ENCODE assay signal across 36 mouse cellular contexts in genomic region chrX:105546234-105546633, GRCm38 (mm10). TPM values are rescaled to one million over a fixed set of nuclear protein-coding genes. Genes with fewer than 3 reads are reported as not detected.
DNase-seq lines count a peak whose midpoint lies in the region; ATAC-seq and TF ChIP-seq lines count a peak whose summit lies in the region.
"Had no signal": no experiment of that assay in that cellular context is flagged by ENCODE, and none has a peak within 500 bp of the region (broad histone marks: within the 10 kb centered on the region; RNA-seq: fewer than 3 reads in every experiment).

No protein-coding gene starts in this region.

- no peaks in the 10 kb centered on the region for H3K9me3 ChIP-seq in neural tube, embryonic 11.5 days (ENCODE audit: control insufficient read depth, low read length)
- H3K9me3 ChIP-seq in neural tube, embryonic 15.5 days (replicated peaks), result no peaks in the 10 kb centered on the region
- H3K9me3 ChIP-seq: embryonic facial prominence, embryonic 12.5 days; embryonic facial prominence, embryonic 15.5 days; heart, embryonic 10.5 days; heart, embryonic 13.5 days had no signal

- H3K36me3 ChIP-seq in neural tube, embryonic 11.5 days (ENCODE audit: control insufficient read depth, insufficient read depth, low read length), result no peaks in the 10 kb centered on the region
- H3K36me3 ChIP-seq in neural tube, embryonic 15.5 days, result no peaks in the 10 kb centered on the region
- H3K36me3 ChIP-seq in thymus, adult 2 months (ENCODE audit: control insufficient read depth, insufficient read depth, low read length), result no peaks in the 10 kb centered on the region
- H3K36me3 ChIP-seq: embryonic facial prominence, embryonic 12.5 days; embryonic facial prominence, embryonic 15.5 days; heart, embryonic 10.5 days; heart, embryonic 13.5 days had no signal

- H3K4me1 ChIP-seq in neural tube, embryonic 11.5 days (ENCODE audit: control insufficient read depth, insufficient read depth, low read length), result no peaks in the 10 kb centered on the region
- H3K4me1 ChIP-seq in neural tube, embryonic 15.5 days, result no peaks in the 10 kb centered on the region
- H3K4me1 ChIP-seq in thymus, adult 2 months (replicated peaks; ENCODE audit: control insufficient read depth, insufficient read depth, low read length), result no peaks in the 10 kb centered on the region
- H3K4me1 ChIP-seq: embryonic facial prominence, embryonic 12.5 days; embryonic facial prominence, embryonic 15.5 days; heart, embryonic 10.5 days; heart, embryonic 13.5 days had no signal

- H3K27me3 ChIP-seq in neural tube, embryonic 11.5 days (ENCODE audit: control insufficient read depth, insufficient read depth, low read length), result no peaks in the 10 kb centered on the region
- no peaks in the 10 kb centered on the region for H3K27me3 ChIP-seq in neural tube, embryonic 15.5 days (replicated peaks)
- H3K27me3 ChIP-seq in Patski, result peaks cover under 1% of the 10 kb centered on the region
- no peaks in the 10 kb centered on the region for H3K27me3 ChIP-seq in thymus, adult 2 months (ENCODE audit: control insufficient read depth, insufficient read depth, low read length)
- H3K27me3 ChIP-seq: embryonic facial prominence, embryonic 12.5 days; embryonic facial prominence, embryonic 15.5 days; heart, embryonic 13.5 days had no signal

- CTCF ChIA-PET in Patski (lab: Charles Lee), result no interaction called here

- H3K4me3 ChIP-seq in neural tube, embryonic 11.5 days (ENCODE audit: low read depth, low read length), result no peak overlapping the region
- H3K4me3 ChIP-seq in neural tube, embryonic 15.5 days (replicated peaks), result no peak overlapping the region
- H3K4me3 ChIP-seq in thymus, adult 2 months (ENCODE audit: control insufficient read depth, insufficient read depth, low read length), result no peak overlapping the region
- H3K4me3 ChIP-seq: embryonic facial prominence, embryonic 12.5 days; embryonic facial prominence, embryonic 15.5 days; heart, embryonic 10.5 days; heart, embryonic 13.5 days had no signal

- no peak overlapping the region for H3K27ac ChIP-seq in neural tube, embryonic 11.5 days (ENCODE audit: low read depth, low read length)
- no peak overlapping the region for H3K27ac ChIP-seq in neural tube, embryonic 15.5 days (replicated peaks)
- H3K27ac ChIP-seq in thymus, adult 2 months (ENCODE audit: control insufficient read depth, insufficient read depth, low read length), result no peak overlapping the region
- H3K27ac ChIP-seq: embryonic facial prominence, embryonic 12.5 days; embryonic facial prominence, embryonic 15.5 days; heart, embryonic 10.5 days; heart, embryonic 13.5 days; hindbrain, embryonic 14.5 days; hindbrain, postnatal 0 days had no signal

- peak; percentile 15 for DNase-seq in gastrocnemius, postnatal 25 days
- no peak for DNase-seq in gastrocnemius, postnatal 10 days
- DNase-seq in neural tube, embryonic 11.5 days (ENCODE audit: low spot score), result peak; percentile 9
- DNase-seq in Patski (ENCODE audit: low read depth, low spot score), result no peak
- peak; percentile 39 for DNase-seq in skeletal muscle tissue, adult 2 months (ENCODE audit: low read depth, low spot score)
- no peak for DNase-seq in thymus, adult 2 months
- DNase-seq: adrenal gland, postnatal 10 days; adrenal gland, postnatal 36 days; cerebellum, adult 11 months; cerebellum, adult 2 months; cerebellum, adult 9-11 months; cerebellum, postnatal 25 days; forebrain, postnatal 0 days; heart, postnatal 14 days; heart, postnatal 4 days had no signal

- ATAC-seq in neural tube, embryonic 11.5 days (ENCODE audit: insufficient read depth, low FRiP score, low TSS enrichment), result peak; percentile 31; the same call in 1 of the 2 replicates
- ATAC-seq in neural tube, embryonic 15.5 days (ENCODE audit: low FRiP score), result no peak
- ATAC-seq in Patski, result peak; percentile 35
- ATAC-seq: CD4-positive, CD25-positive, alpha-beta regulatory T cell, adult 4 months; forebrain, embryonic 14.5 days; forebrain, postnatal 0 days; hindbrain, postnatal 0 days; inflammation-experienced regulatory T-cells, adult 6 months; intestine, embryonic 16.5 days had no signal

- no peak overlapping the region for H3K4me2 ChIP-seq in neural tube, embryonic 11.5 days (ENCODE audit: low read depth)
- no peak overlapping the region for H3K4me2 ChIP-seq in neural tube, embryonic 15.5 days
- H3K4me2 ChIP-seq: embryonic facial prominence, embryonic 12.5 days; embryonic facial prominence, embryonic 15.5 days; heart, embryonic 13.5 days; hindbrain, embryonic 14.5 days had no signal

- 58% methylated on average over 6 of the region's 6 CpGs for WGBS in neural tube, embryonic 11.5 days
- 30% methylated on average over 6 of the region's 6 CpGs for WGBS in neural tube, embryonic 15.5 days
- 94% methylated on average over 6 of the region's 6 CpGs for WGBS in thymus, adult 2 months

- no peak overlapping the region for H3K9ac ChIP-seq in neural tube, embryonic 11.5 days (ENCODE audit: low read length)
- no peak overlapping the region for H3K9ac ChIP-seq in neural tube, embryonic 15.5 days (replicated peaks)
- H3K9ac ChIP-seq: embryonic facial prominence, embryonic 12.5 days; embryonic facial prominence, embryonic 15.5 days; forebrain, postnatal 0 days; heart, embryonic 13.5 days; hindbrain, embryonic 14.5 days had no signal

- no peak for TF ChIP-seq CTCF in Patski (IDR thresholded peaks at IDR 0.05)
- TF ChIP-seq CTCF in thymus, adult 2 months (IDR thresholded peaks at IDR 0.05; ENCODE audit: borderline replicate concordance, control insufficient read depth, extremely low read depth, insufficient read depth, low read length, poor library complexity), result no peak

- no peak for TF ChIP-seq POLR2A in thymus, adult 2 months (IDR thresholded peaks at IDR 0.05; ENCODE audit: control insufficient read depth, extremely low read depth, insufficient read depth, low read length, poor library complexity)

- in situ Hi-C loops in Patski (cut with MboI; ENCODE audit: low pct_unique_long_range_greater_than_20kb), result no loop called here

- POLR2A ChIA-PET in Patski (lab: Charles Lee), result no interaction called here

RNA-seq across cellular contexts. Expression of gene Cypt2, which starts 46.7 kb away (rescaled TPM):
- total RNA-seq in gastrocnemius, postnatal 25 days (2021), result not detected
- not detected for total RNA-seq in gastrocnemius, postnatal 10 days (2021)
- polyA plus RNA-seq in neural tube, embryonic 11.5 days (2014; fragmentation: Nextera tagmentation; extraction: Ambion mirVana), result not detected in 2 replicates
- polyA plus RNA-seq in neural tube, embryonic 15.5 days (2015; fragmentation: Nextera tagmentation; extraction: Ambion mirVana), result not detected in 2 replicates
- polyA plus RNA-seq in Patski (2021), result not detected
- polyA plus RNA-seq in thymus, adult 2 months (2012; rRNA removed), result not detected in 2 replicates
- total RNA-seq: adrenal gland, adult 18-20 months; adrenal gland, postnatal 10 days; adrenal gland, postnatal 36 days; common myeloid progenitor, adult 5-6 weeks; forebrain, postnatal 0 days; gastrocnemius, postnatal 4 days; heart, adult 18-20 months; heart, postnatal 14 days; heart, postnatal 4 days; hindbrain, postnatal 0 days; MEL had no signal
- polyA plus RNA-seq: C2C12; CD4-positive, CD25-positive, alpha-beta regulatory T cell, adult 4 months; cerebellum, adult 2 months; embryonic facial prominence, embryonic 12.5 days; embryonic facial prominence, embryonic 15.5 days; forebrain, embryonic 11.5 days; forebrain, embryonic 14.5 days; forebrain, postnatal 0 days; frontal cortex, adult 2 months; heart, embryonic 10.5 days; heart, embryonic 13.5 days; heart, embryonic 16.5 days; hindbrain, embryonic 11.5 days; hindbrain, embryonic 14.5 days; hindbrain, postnatal 0 days; inflammation-experienced regulatory T-cells, adult 6 months; intestine, embryonic 16.5 days had no signal

Comparison
In these comparisons a context has a peak if more than half of its experiments do, and no peak if none do; other contexts are left out.
1. DNase-seq: peak in gastrocnemius, postnatal 25 days (single experiment), neural tube, embryonic 11.5 days (single experiment) and skeletal muscle tissue, adult 2 months (single experiment); none in gastrocnemius, postnatal 10 days (single experiment), Patski (single experiment) and thymus, adult 2 months (single experiment).